Mouse (Mus musculus): ENCODE results near the gene Txnl4b.

DNA sequence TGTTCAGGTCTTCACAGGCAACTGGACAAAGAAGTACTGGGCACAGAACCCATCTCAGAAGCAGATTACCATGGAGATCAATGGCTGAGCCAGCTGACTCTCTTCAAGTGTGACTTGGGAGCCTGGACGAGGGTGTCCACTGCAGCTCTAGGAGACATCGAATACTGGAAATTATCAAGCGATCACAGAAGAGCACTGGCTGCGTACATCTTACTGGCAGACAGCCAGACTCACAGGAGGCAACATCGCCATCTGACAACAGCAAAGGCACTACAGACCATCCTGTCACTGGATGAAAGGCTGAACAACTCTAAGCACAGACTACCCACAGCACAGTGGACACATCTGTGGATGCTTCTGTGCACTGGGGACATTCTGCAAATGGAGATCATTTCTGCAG lies 26.5 kb downstream of the Txnl4b start:
- TF ChIP-seq POLR2A (IDR thresholded peaks at IDR 0.05; ENCODE audit: borderline replicate concordance, extremely low read depth, low read depth, low read length) = no peak
- no peak for TF ChIP-seq CTCF (IDR thresholded peaks at IDR 0.05; ENCODE audit: insufficient read depth, low read length)
